Mouse (Mus musculus) myocyte (in vitro differentiated cells): ENCODE results near the gene Efnb2.

Source experiments
- CEBPB ChIP-seq: IDR thresholded peaks from 2 replicates; pipeline ENCODE4 v1.6.1; 2011; ENCODE audit warnings: mild to moderate bottlenecking, moderate library complexity; ENCODE audit not compliant: poor library complexity, insufficient read depth, severe bottlenecking
- E2F4 ChIP-seq: IDR thresholded peaks from one replicate; pipeline ENCODE4 v1.6.1; 2011; ENCODE audit warnings: mild to moderate bottlenecking, control low read depth, moderate library complexity; ENCODE audit not compliant: insufficient read depth
- MAX ChIP-seq: IDR thresholded peaks from one replicate; pipeline ENCODE4 v1.6.1; 2011; ENCODE audit warnings: low read depth, mild to moderate bottlenecking, control low read depth
- MYOD1 ChIP-seq, 3 experiments: IDR thresholded peaks; one replicate each; pipeline ENCODE4 v1.6.1; 2011; ENCODE audit warnings: control low read depth in 2 of 3, low read depth in 2 of 3, mild to moderate bottlenecking in 2 of 3, moderate library complexity in 1 of 3; ENCODE audit not compliant: insufficient read length in 2 of 3, control insufficient read depth in 1 of 3
- MYOG ChIP-seq, 3 experiments: IDR thresholded peaks; one replicate each; pipeline ENCODE4 v1.6.1; 2011; ENCODE audit warnings: control low read depth in 2 of 3, low read depth in 2 of 3, mild to moderate bottlenecking in 2 of 3; ENCODE audit not compliant: insufficient read length in 2 of 3, control insufficient read depth in 1 of 3, insufficient read depth in 1 of 3
- POLR2A ChIP-seq: IDR thresholded peaks from one replicate; pipeline ENCODE4 v1.6.1; 2011; ENCODE audit warnings: low read depth, mild to moderate bottlenecking, control low read depth, moderate library complexity; ENCODE audit not compliant: insufficient read length
- POLR2AphosphoS2 ChIP-seq: IDR thresholded peaks from one replicate; pipeline ENCODE4 v1.6.1; 2011; ENCODE audit warnings: low read depth, control low read depth; ENCODE audit not compliant: insufficient read length
- REST ChIP-seq: IDR thresholded peaks from one replicate; pipeline ENCODE4 v1.6.1; 2011; ENCODE audit warnings: mild to moderate bottlenecking, control low read depth, moderate library complexity; ENCODE audit not compliant: insufficient read depth, insufficient read length
- SRF ChIP-seq: IDR thresholded peaks from one replicate; pipeline ENCODE4 v1.6.1; 2011; ENCODE audit warnings: low read depth; ENCODE audit not compliant: control insufficient read depth, insufficient read length
- TCF12 ChIP-seq: IDR thresholded peaks from one replicate; pipeline ENCODE4 v1.6.1; 2011; ENCODE audit warnings: mild to moderate bottlenecking, control low read depth; ENCODE audit not compliant: poor library complexity, insufficient read depth, severe bottlenecking
- TCF3 ChIP-seq: IDR thresholded peaks from one replicate; pipeline ENCODE4 v1.6.1; 2011; ENCODE audit warnings: low read depth, control low read depth; ENCODE audit not compliant: insufficient read length
- USF1 ChIP-seq: IDR thresholded peaks from one replicate; pipeline ENCODE4 v1.6.1; 2011; ENCODE audit warnings: low read depth, mild to moderate bottlenecking, control low read depth, moderate library complexity

GRCm38 (mm10) chr8:8655346-8656340, 5.4 kb downstream of the Efnb2 start:
- TF ChIP-seq POLR2A: no peak
- no peak for TF ChIP-seq CEBPB
- no peak for TF ChIP-seq E2F4
- TF ChIP-seq USF1: no peak
- no peak for TF ChIP-seq MYOG (IDR thresholded peaks at IDR 0.05; ENCODE audit: control insufficient read depth in 1 of 3, insufficient read depth in 1 of 3, insufficient read length in 2 of 3, low read depth in 2 of 3)
- TF ChIP-seq MAX: no peak
- no peak for TF ChIP-seq POLR2AphosphoS2
- no peak for TF ChIP-seq REST
- TF ChIP-seq TCF12: no peak
- no peak for TF ChIP-seq SRF
- no peak for TF ChIP-seq TCF3
- TF ChIP-seq MYOD1 (IDR thresholded peaks at IDR 0.05; ENCODE audit: control insufficient read depth in 1 of 3, insufficient read length in 2 of 3, low read depth in 2 of 3): no peak
